Mouse (Mus musculus) kidney, adult 2 months (tissue): ENCODE results near the gene Tada3.

Source experiments
- CTCF ChIP-seq: fragments of 200-500 bp; conservative IDR thresholded peaks from 2 replicates; pipeline ENCODE4 v1.5.1; 2011; ENCODE audit warnings: low read depth, mild to moderate bottlenecking, control low read depth, low read length, moderate library complexity, mixed read lengths; ENCODE audit not compliant: insufficient read depth, insufficient read length
- POLR2A ChIP-seq: fragments of 200-500 bp; IDR thresholded peaks from one replicate; pipeline ENCODE4 v1.6.1; 2011; ENCODE audit warnings: low read depth, low read length, control low read depth

DNA sequence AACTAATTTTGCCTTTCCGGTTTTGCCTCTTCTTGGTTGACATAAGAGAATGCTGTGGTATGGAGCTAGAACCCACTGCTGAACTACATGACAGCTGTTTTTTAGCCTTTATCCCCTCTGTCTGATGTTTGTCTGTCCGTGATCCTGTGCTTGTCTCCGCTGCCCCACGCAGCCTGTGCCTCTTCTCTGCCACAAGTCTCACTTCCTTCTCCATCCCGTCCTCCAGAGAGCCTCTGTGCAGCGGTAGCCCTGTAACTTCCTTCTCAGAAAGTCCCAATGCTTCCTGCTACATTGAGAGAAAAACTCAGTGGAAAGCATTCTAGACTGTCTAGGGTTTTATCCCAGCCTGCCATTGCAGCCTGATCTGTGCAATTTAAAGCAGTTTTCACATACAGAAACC is 1.6 kb upstream of the Tada3 start:
- no peak for TF ChIP-seq CTCF
- TF ChIP-seq POLR2A: no peak
